Mouse (Mus musculus) naive thymus-derived CD4-positive, alpha-beta T cell, adult 2 months (primary cell): ENCODE measurements around the gene Procr.

Source experiments
- DNase-seq: peaks from one replicate; pipeline ENCODE4 v3.0.0-alpha.2; 2011; ENCODE audit warnings: low read depth

Procr gene

GRCm38 (mm10) chr2:155755746-155756145 is 4.8 kb downstream of the Procr start:
- DNase-seq = peak; percentile 65

- DNase-seq = no peak
Observed at GRCm38 (mm10) chr2:155756855-155757566, 6.1 kb downstream of the Procr start.

GRCm38 (mm10) chr2:155764679-155765418 is 13.9 kb downstream of the Procr start:
- DNase-seq = peak; percentile 87

- DNase-seq = no peak
Observed at GRCm38 (mm10) chr2:155773664-155774063, 22.7 kb downstream of the Procr start.

- no peak for DNase-seq
Observed at GRCm38 (mm10) chr2:155774261-155774926, 23.5 kb downstream of the Procr start.

- DNase-seq = no peak
Observed at GRCm38 (mm10) chr2:155774927-155775684, 24.2 kb downstream of the Procr start, which contains the start of gene Mmp24. Gene Mmp24 (plus strand): TSS chr2:155775342.

- DNase-seq = peak; percentile 15
Observed at GRCm38 (mm10) chr2:155775685-155776263, 24.9 kb downstream of the Procr start.

GRCm38 (mm10) chr2:155776824-155777687 is 26.1 kb downstream of the Procr start:
- DNase-seq = no peak

- DNase-seq = no peak
Observed at GRCm38 (mm10) chr2:155777688-155777985, 26.7 kb downstream of the Procr start.

- no peak for DNase-seq
Observed at GRCm38 (mm10) chr2:155778004-155778403, 27.1 kb downstream of the Procr start.

- DNase-seq = no peak
Observed at GRCm38 (mm10) chr2:155779066-155779465, 28.1 kb downstream of the Procr start.

GRCm38 (mm10) chr2:155779506-155779905 is 28.6 kb downstream of the Procr start:
- DNase-seq = no peak

- DNase-seq = no peak
Observed at GRCm38 (mm10) chr2:155784534-155784933, 33.6 kb downstream of the Procr start.

GRCm38 (mm10) chr2:155786905-155787304 is 36.0 kb downstream of the Procr start:
- DNase-seq = no peak

- DNase-seq = no peak
Observed at GRCm38 (mm10) chr2:155787949-155788931, 37.3 kb downstream of the Procr start.

- DNase-seq = no peak
Observed at GRCm38 (mm10) chr2:155792899-155793298, 42.0 kb downstream of the Procr start.

GRCm38 (mm10) chr2:155794674-155795445 is 43.9 kb downstream of the Procr start:
- DNase-seq = no peak

GRCm38 (mm10) chr2:155798613-155799012 is 47.7 kb downstream of the Procr start:
- no peak for DNase-seq

- peak; percentile 46 for DNase-seq
Observed at GRCm38 (mm10) chr2:155802761-155803160, 51.8 kb downstream of the Procr start.
